Mouse (Mus musculus): ENCODE results near the gene Hmgcs1. TPM values are rescaled to one million over a fixed set of nuclear protein-coding genes. Genes with fewer than 3 reads are reported as not detected.

The Hmgcs1 gene
- polyA plus RNA-seq, 1 experiment from 2014 or later: 79.0 TPM

DNA sequence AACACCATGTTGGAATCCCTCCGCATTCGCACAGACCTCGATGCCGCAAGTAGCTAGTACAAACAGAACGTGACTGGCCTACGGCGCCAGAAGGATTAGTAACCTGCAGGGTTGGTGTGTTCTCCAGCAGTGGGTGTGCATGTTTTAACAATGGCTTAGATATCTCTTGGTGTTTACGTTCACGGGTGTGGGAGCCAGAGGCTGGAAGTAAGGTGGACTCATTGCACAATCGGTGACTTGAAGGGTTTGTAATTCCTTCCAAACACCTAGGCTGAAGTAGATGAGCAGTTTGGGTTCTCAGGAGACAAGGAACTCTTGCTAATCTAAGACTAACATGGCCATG is 20.1 kb downstream of the Hmgcs1 start:
- Histone ChIP-seq H3K4me1 (ENCODE audit: control insufficient read depth, insufficient read depth, low read length) (peaks cover 5% of the 10 kb centered on the region; the same call in 1 of the 2 replicates), H3K9me3 (replicated peaks; ENCODE audit: control insufficient read depth, low read length) (no peaks in the 10 kb centered on the region), H3K27ac (ENCODE audit: low read length) (no peak overlapping the region), H3K9ac (ENCODE audit: low read length) (no peak overlapping the region), H3K4me2 (ENCODE audit: low read depth, low read length) (no peak overlapping the region), H3K27me3 (ENCODE audit: control insufficient read depth, insufficient read depth, low read length) (no peaks in the 10 kb centered on the region), H3K4me3 (ENCODE audit: low read length) (no peak overlapping the region), H3K36me3 (ENCODE audit: control insufficient read depth, insufficient read depth) (peaks cover 21% of the 10 kb centered on the region)
- ATAC-seq (replicated peaks; ENCODE audit: extremely low read depth, insufficient read depth, low FRiP score): no peak
- 81% methylated on average over 10 of the region's 10 CpGs for WGBS

- Histone ChIP-seq H3K9me3 (replicated peaks; ENCODE audit: control insufficient read depth, low read length) (no peaks in the 10 kb centered on the region), H3K27me3 (ENCODE audit: control insufficient read depth, insufficient read depth, low read length) (no peaks in the 10 kb centered on the region), H3K4me3 (ENCODE audit: low read length) (no peak overlapping the region), H3K36me3 (ENCODE audit: control insufficient read depth, insufficient read depth) (peaks cover 7% of the 10 kb centered on the region), H3K9ac (ENCODE audit: low read length) (no peak overlapping the region), H3K27ac (ENCODE audit: low read length) (no peak overlapping the region), H3K4me2 (ENCODE audit: low read depth, low read length) (no peak overlapping the region), H3K4me1 (ENCODE audit: control insufficient read depth, insufficient read depth, low read length) (peaks cover 5% of the 10 kb centered on the region; the same call in 1 of the 2 replicates)
- WGBS: 87% methylated on average over 11 of the region's 11 CpGs
- no peak for ATAC-seq (replicated peaks; ENCODE audit: extremely low read depth, insufficient read depth, low FRiP score)
These were observed 22.3 kb downstream of the Hmgcs1 start for GRCm38 (mm10) chr13:119712463-119712862.

- Histone ChIP-seq H3K27ac (ENCODE audit: low read length) (no peak overlapping the region), H3K4me3 (ENCODE audit: low read length) (no peak overlapping the region), H3K4me1 (ENCODE audit: control insufficient read depth, insufficient read depth, low read length) (peaks cover 5% of the 10 kb centered on the region; the same call in 1 of the 2 replicates), H3K4me2 (ENCODE audit: low read depth, low read length) (no peak overlapping the region), H3K9ac (ENCODE audit: low read length) (no peak overlapping the region), H3K27me3 (ENCODE audit: control insufficient read depth, insufficient read depth, low read length) (no peaks in the 10 kb centered on the region), H3K36me3 (ENCODE audit: control insufficient read depth, insufficient read depth) (peaks cover 7% of the 10 kb centered on the region), H3K9me3 (replicated peaks; ENCODE audit: control insufficient read depth, low read length) (no peaks in the 10 kb centered on the region)
- WGBS: 63% methylated on average over 8 of the region's 8 CpGs
- ATAC-seq (replicated peaks; ENCODE audit: extremely low read depth, insufficient read depth, low FRiP score): no peak
These were observed 23.1 kb downstream of the Hmgcs1 start for GRCm38 (mm10) chr13:119713107-119713787.

DNA sequence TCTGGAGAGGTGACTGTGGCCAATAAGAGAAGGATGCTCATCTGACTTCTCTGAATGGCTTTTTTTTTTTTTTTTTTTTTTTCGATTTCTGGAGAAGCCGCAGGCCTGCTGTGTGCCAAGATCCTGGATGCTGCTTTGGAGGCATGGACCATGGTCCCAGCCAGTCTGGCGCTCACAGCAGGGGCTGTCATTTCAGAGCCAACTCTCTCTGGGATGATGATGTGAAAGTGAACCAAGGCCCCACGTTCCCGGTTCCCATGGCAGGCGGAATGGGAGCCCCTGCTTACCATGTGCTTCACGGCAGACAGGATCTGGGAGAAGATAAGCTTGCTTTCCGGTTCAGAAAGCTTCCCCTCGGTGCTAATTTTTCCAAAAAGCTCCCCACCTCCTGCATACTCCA is 23.6 kb downstream of the Hmgcs1 start:
- 49% methylated on average over 9 of the region's 9 CpGs for WGBS
- no peak for ATAC-seq (replicated peaks; ENCODE audit: extremely low read depth, insufficient read depth, low FRiP score)
- H3K4me2 ChIP-seq (ENCODE audit: low read depth, low read length): no peak overlapping the region

GRCm38 (mm10) chr13:119716105-119716504 is 25.9 kb downstream of the Hmgcs1 start:
- WGBS: 82% methylated on average over 2 of the region's 2 CpGs
- Histone ChIP-seq H3K9me3 (replicated peaks; ENCODE audit: control insufficient read depth, low read length) (no peaks in the 10 kb centered on the region), H3K9ac (ENCODE audit: low read length) (no peak overlapping the region), H3K27ac (ENCODE audit: low read length) (no peak overlapping the region), H3K4me3 (ENCODE audit: low read length) (no peak overlapping the region), H3K4me2 (ENCODE audit: low read depth, low read length) (no peak overlapping the region), H3K27me3 (ENCODE audit: control insufficient read depth, insufficient read depth, low read length) (no peaks in the 10 kb centered on the region), H3K4me1 (ENCODE audit: control insufficient read depth, insufficient read depth, low read length) (no peaks in the 10 kb centered on the region), H3K36me3 (ENCODE audit: control insufficient read depth, insufficient read depth) (no peaks in the 10 kb centered on the region)
- ATAC-seq (replicated peaks; ENCODE audit: extremely low read depth, insufficient read depth, low FRiP score): no peak

More for the DNA sequence above, 23.6 kb downstream of the Hmgcs1 start:
- no peak overlapping the region for H3K27ac ChIP-seq (ENCODE audit: low read length)
- H3K9me3 ChIP-seq (replicated peaks; ENCODE audit: control insufficient read depth, low read length): no peaks in the 10 kb centered on the region
- H3K9ac ChIP-seq (ENCODE audit: low read length): no peak overlapping the region
- peaks cover 7% of the 10 kb centered on the region for H3K36me3 ChIP-seq (ENCODE audit: control insufficient read depth, insufficient read depth)
- H3K4me3 ChIP-seq (ENCODE audit: low read length): no peak overlapping the region
- no peaks in the 10 kb centered on the region for H3K27me3 ChIP-seq (ENCODE audit: control insufficient read depth, insufficient read depth, low read length)
- peaks cover 5% of the 10 kb centered on the region; the same call in 1 of the 2 replicates for H3K4me1 ChIP-seq (ENCODE audit: control insufficient read depth, insufficient read depth, low read length)

DNA sequence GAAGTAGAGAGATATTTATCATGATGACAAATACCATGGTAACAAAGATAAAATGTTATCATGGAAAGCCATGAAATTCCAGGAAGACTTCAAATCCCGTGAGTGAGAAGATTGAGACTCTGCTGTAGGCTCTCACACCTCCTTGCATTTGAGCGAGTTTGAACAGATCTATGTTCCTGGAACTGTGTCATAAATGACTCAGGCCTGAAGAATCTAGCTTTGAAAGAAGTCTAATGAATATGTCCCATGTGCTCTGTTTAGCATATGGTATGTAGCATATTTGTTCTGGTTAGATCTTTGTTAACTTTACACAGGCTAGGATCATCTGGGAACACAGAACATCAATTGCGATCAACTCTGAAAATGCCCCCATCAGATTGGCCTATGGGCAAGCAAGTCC is 32.3 kb downstream of the Hmgcs1 start:
- Histone ChIP-seq H3K9me3 (replicated peaks; ENCODE audit: control insufficient read depth, low read length) (no peaks in the 10 kb centered on the region), H3K4me2 (ENCODE audit: low read depth, low read length) (no peak overlapping the region), H3K4me3 (ENCODE audit: low read length) (no peak overlapping the region), H3K27ac (ENCODE audit: low read length) (no peak overlapping the region), H3K9ac (ENCODE audit: low read length) (no peak overlapping the region), H3K36me3 (ENCODE audit: control insufficient read depth, insufficient read depth) (no peaks in the 10 kb centered on the region), H3K4me1 (ENCODE audit: control insufficient read depth, insufficient read depth, low read length) (no peaks in the 10 kb centered on the region), H3K27me3 (ENCODE audit: control insufficient read depth, insufficient read depth, low read length) (no peaks in the 10 kb centered on the region)
- 62% methylated on average over 3 of the region's 3 CpGs for WGBS
- ATAC-seq (replicated peaks; ENCODE audit: extremely low read depth, insufficient read depth, low FRiP score): no peak

DNA sequence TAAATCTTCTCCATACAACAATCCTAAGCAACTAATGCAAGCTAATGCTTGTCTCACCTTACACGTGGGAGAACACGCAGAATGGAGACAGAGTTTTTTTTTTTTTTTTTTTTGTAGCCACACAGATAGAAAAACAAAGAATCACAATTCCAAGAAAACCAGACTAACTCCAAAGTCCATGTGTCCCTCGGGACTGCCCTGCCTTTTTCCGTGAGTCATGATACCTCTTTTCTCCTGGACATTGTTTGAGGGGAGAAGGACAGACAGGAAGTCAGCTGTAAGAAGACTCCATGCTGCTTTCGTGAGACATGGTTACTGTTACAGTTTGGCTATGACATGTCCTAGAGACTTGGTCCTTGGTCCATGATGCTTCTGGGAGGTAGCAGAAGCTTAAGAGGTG is 33.2 kb downstream of the Hmgcs1 start:
- H3K27ac ChIP-seq (ENCODE audit: low read length): no peak overlapping the region
- no peak overlapping the region for H3K9ac ChIP-seq (ENCODE audit: low read length)
- WGBS: 71% methylated on average over 5 of the region's 5 CpGs
- no peaks in the 10 kb centered on the region for H3K36me3 ChIP-seq (ENCODE audit: control insufficient read depth, insufficient read depth)
- H3K9me3 ChIP-seq (replicated peaks; ENCODE audit: control insufficient read depth, low read length): no peaks in the 10 kb centered on the region
- H3K4me2 ChIP-seq (ENCODE audit: low read depth, low read length): no peak overlapping the region
- no peak for ATAC-seq (replicated peaks; ENCODE audit: extremely low read depth, insufficient read depth, low FRiP score)
- no peaks in the 10 kb centered on the region for H3K27me3 ChIP-seq (ENCODE audit: control insufficient read depth, insufficient read depth, low read length)
- H3K4me1 ChIP-seq (ENCODE audit: control insufficient read depth, insufficient read depth, low read length): no peaks in the 10 kb centered on the region
- H3K4me3 ChIP-seq (ENCODE audit: low read length): no peak overlapping the region

GRCm38 (mm10) chr13:119724541-119724940 is 34.4 kb downstream of the Hmgcs1 start:
- Histone ChIP-seq H3K9me3 (replicated peaks; ENCODE audit: control insufficient read depth, low read length) (no peaks in the 10 kb centered on the region), H3K4me1 (ENCODE audit: control insufficient read depth, insufficient read depth, low read length) (no peaks in the 10 kb centered on the region), H3K9ac (ENCODE audit: low read length) (no peak overlapping the region), H3K4me3 (ENCODE audit: low read length) (no peak overlapping the region), H3K27me3 (ENCODE audit: control insufficient read depth, insufficient read depth, low read length) (no peaks in the 10 kb centered on the region), H3K27ac (ENCODE audit: low read length) (no peak overlapping the region), H3K36me3 (ENCODE audit: control insufficient read depth, insufficient read depth) (no peaks in the 10 kb centered on the region), H3K4me2 (ENCODE audit: low read depth, low read length) (no peak overlapping the region)
- no peak for ATAC-seq (replicated peaks; ENCODE audit: extremely low read depth, insufficient read depth, low FRiP score)
- 81% methylated on average over 7 of the region's 7 CpGs for WGBS

DNA sequence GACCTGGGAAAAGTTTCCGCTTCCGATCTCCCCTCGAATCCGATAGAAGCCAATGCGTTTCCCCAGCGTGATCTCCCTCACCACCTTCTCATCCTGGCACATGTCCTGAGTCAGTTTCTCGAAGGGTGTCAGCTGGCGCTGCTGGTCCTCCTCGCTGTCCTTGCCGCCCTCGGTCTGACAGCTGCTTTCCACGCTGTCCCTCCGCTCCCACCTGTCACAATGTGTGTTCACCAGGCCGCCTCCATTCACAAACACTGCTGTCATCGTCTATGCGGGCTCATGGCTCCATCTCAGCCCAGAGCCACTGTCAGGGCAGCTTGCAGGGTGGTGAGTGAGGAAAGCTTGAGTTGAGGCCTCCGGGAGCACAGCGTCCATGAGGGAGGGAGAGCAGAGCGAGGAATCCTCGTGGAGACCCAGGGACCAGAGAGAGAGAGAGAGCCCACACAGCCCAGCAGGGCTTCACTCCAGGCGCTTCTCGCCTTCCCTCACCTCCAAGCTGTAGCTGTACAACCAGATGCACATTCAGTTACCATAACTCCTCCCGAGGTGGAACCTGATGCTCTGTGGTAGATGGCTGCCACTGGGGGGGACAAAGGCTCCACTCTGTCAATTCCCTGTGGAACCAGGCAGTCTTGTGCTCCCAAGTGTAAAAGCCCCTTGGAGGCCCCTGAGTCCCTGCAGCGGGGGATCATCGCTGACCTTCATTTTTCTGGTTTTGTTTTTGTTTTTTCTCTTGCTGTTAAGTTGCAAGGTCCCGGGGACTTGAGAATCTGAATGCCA is 37.6 kb downstream of the Hmgcs1 start:
- Histone ChIP-seq H3K27me3 (ENCODE audit: control insufficient read depth, insufficient read depth, low read length) (no peaks in the 10 kb centered on the region), H3K9ac (ENCODE audit: low read length) (no peak overlapping the region), H3K9me3 (replicated peaks; ENCODE audit: control insufficient read depth, low read length) (no peaks in the 10 kb centered on the region), H3K36me3 (ENCODE audit: control insufficient read depth, insufficient read depth) (no peaks in the 10 kb centered on the region), H3K4me3 (ENCODE audit: low read length) (no peak overlapping the region), H3K27ac (ENCODE audit: low read length) (no peak overlapping the region), H3K4me1 (ENCODE audit: control insufficient read depth, insufficient read depth, low read length) (no peaks in the 10 kb centered on the region), H3K4me2 (ENCODE audit: low read depth, low read length) (peak overlapping the region; percentile 35; the same call in 1 of the 2 replicates)
- WGBS: 43% methylated on average over 26 of the region's 26 CpGs
- ATAC-seq (replicated peaks; ENCODE audit: extremely low read depth, insufficient read depth, low FRiP score): no peak
